Mouse (Mus musculus): ENCODE results near the gene Shprh. TPM values are rescaled to one million over a fixed set of nuclear protein-coding genes. Genes with fewer than 3 reads are reported as not detected.

The Shprh gene
- polyA plus RNA-seq (2015; fragmentation: Nextera tagmentation; extraction: Ambion mirVana) = 16.6 and 17.7 TPM in 2 replicates

GRCm38 (mm10) chr10:11148884-11149741 lies at the start of gene Shprh:
TSS of gene Shprh (plus strand) at chr10:11149427.
- Histone ChIP-seq H3K36me3 (ENCODE audit: control insufficient read depth, insufficient read depth, low read length) (peaks cover 4% of the 10 kb centered on the region; the same call in 1 of the 2 replicates), H3K4me3 (ENCODE audit: low read length) (peak within 1 kb of the TSS; percentile 70), H3K4me2 (ENCODE audit: low read length) (peak within 1 kb of the TSS; percentile 78), H3K4me1 (ENCODE audit: control insufficient read depth, insufficient read depth, low read depth, low read length) (peaks cover 25% of the 10 kb centered on the region), H3K9ac (ENCODE audit: low read depth, low read length) (peak within 1 kb of the TSS; percentile 87), H3K27me3 (replicated peaks; ENCODE audit: control insufficient read depth, insufficient read depth, low read length) (no peaks in the 10 kb centered on the region), H3K9me3 (ENCODE audit: control insufficient read depth, low read length) (no peaks in the 10 kb centered on the region), H3K27ac (ENCODE audit: low read depth, low read length) (peak within 1 kb of the TSS; percentile 74)
- 1% methylated on average over 60 of the region's 60 CpGs for WGBS
- ATAC-seq = peak; percentile 100

- no peaks in the 10 kb centered on the region for H3K4me1 ChIP-seq (ENCODE audit: control insufficient read depth, insufficient read depth, low read depth, low read length)
- H3K27ac ChIP-seq (ENCODE audit: low read depth, low read length) = no peak overlapping the region
- no peaks in the 10 kb centered on the region for H3K36me3 ChIP-seq (ENCODE audit: control insufficient read depth, insufficient read depth, low read length)
- no peak overlapping the region for H3K4me3 ChIP-seq (ENCODE audit: low read length)
- H3K4me2 ChIP-seq (ENCODE audit: low read length) = no peak overlapping the region
- H3K9ac ChIP-seq (ENCODE audit: low read depth, low read length) = no peak overlapping the region
- WGBS = 98% methylated on average over 2 of the region's 2 CpGs
- no peak for ATAC-seq
- H3K9me3 ChIP-seq (ENCODE audit: control insufficient read depth, low read length) = no peaks in the 10 kb centered on the region
- H3K27me3 ChIP-seq (replicated peaks; ENCODE audit: control insufficient read depth, insufficient read depth, low read length) = no peaks in the 10 kb centered on the region
These were observed 27.4 kb upstream of the Shprh start for GRCm38 (mm10) chr10:11121781-11122180.

- ATAC-seq = no peak
- no peak overlapping the region for H3K4me3 ChIP-seq (ENCODE audit: low read length)
- H3K9ac ChIP-seq (ENCODE audit: low read depth, low read length) = no peak overlapping the region
- H3K27ac ChIP-seq (ENCODE audit: low read depth, low read length) = no peak overlapping the region
- no peaks in the 10 kb centered on the region; the same call in 1 of the 2 replicates for H3K9me3 ChIP-seq (ENCODE audit: control insufficient read depth, low read length)
- no peak overlapping the region for H3K4me2 ChIP-seq (ENCODE audit: low read length)
- no peaks in the 10 kb centered on the region for H3K27me3 ChIP-seq (replicated peaks; ENCODE audit: control insufficient read depth, insufficient read depth, low read length)
- H3K36me3 ChIP-seq (ENCODE audit: control insufficient read depth, insufficient read depth, low read length) = no peaks in the 10 kb centered on the region
- H3K4me1 ChIP-seq (ENCODE audit: control insufficient read depth, insufficient read depth, low read depth, low read length) = peaks cover 6% of the 10 kb centered on the region
These were observed 3.6 kb upstream of the Shprh start for GRCm38 (mm10) chr10:11145580-11145979.

GRCm38 (mm10) chr10:11148446-11148845 lies 781 bp upstream of the Shprh start:
- no peak overlapping the region for H3K27ac ChIP-seq (ENCODE audit: low read depth, low read length)
- WGBS = 80% methylated on average over 4 of the region's 4 CpGs
- peaks cover 4% of the 10 kb centered on the region; the same call in 1 of the 2 replicates for H3K36me3 ChIP-seq (ENCODE audit: control insufficient read depth, insufficient read depth, low read length)
- H3K27me3 ChIP-seq (replicated peaks; ENCODE audit: control insufficient read depth, insufficient read depth, low read length) = no peaks in the 10 kb centered on the region
- H3K9ac ChIP-seq (ENCODE audit: low read depth, low read length) = no peak overlapping the region
- no peak overlapping the region for H3K4me3 ChIP-seq (ENCODE audit: low read length)
- no peak for ATAC-seq
- H3K4me1 ChIP-seq (ENCODE audit: control insufficient read depth, insufficient read depth, low read depth, low read length) = peaks cover 22% of the 10 kb centered on the region
- H3K9me3 ChIP-seq (ENCODE audit: control insufficient read depth, low read length) = no peaks in the 10 kb centered on the region
- no peak overlapping the region; the same call in 1 of the 2 replicates for H3K4me2 ChIP-seq (ENCODE audit: low read length)

- Histone ChIP-seq H3K4me1 (ENCODE audit: control insufficient read depth, insufficient read depth, low read depth, low read length) (peaks cover 25% of the 10 kb centered on the region), H3K27me3 (replicated peaks; ENCODE audit: control insufficient read depth, insufficient read depth, low read length) (no peaks in the 10 kb centered on the region), H3K36me3 (ENCODE audit: control insufficient read depth, insufficient read depth, low read length) (peaks cover 4% of the 10 kb centered on the region; the same call in 1 of the 2 replicates), H3K9me3 (ENCODE audit: control insufficient read depth, low read length) (no peaks in the 10 kb centered on the region), H3K27ac (ENCODE audit: low read depth, low read length) (peak overlapping the region; percentile 74), H3K9ac (ENCODE audit: low read depth, low read length) (peak overlapping the region; percentile 87), H3K4me2 (ENCODE audit: low read length) (peak overlapping the region; percentile 78), H3K4me3 (ENCODE audit: low read length) (peak overlapping the region; percentile 70)
- ATAC-seq = no peak
- under 1% methylated on average over 20 of the region's 20 CpGs for WGBS
These were observed 507 bp downstream of the Shprh start for GRCm38 (mm10) chr10:11149742-11150125.

GRCm38 (mm10) chr10:11151644-11152043 lies 2.4 kb downstream of the Shprh start:
- Histone ChIP-seq H3K27me3 (replicated peaks; ENCODE audit: control insufficient read depth, insufficient read depth, low read length) (no peaks in the 10 kb centered on the region), H3K4me1 (ENCODE audit: control insufficient read depth, insufficient read depth, low read depth, low read length) (peaks cover 25% of the 10 kb centered on the region), H3K9me3 (ENCODE audit: control insufficient read depth, low read length) (no peaks in the 10 kb centered on the region), H3K36me3 (ENCODE audit: control insufficient read depth, insufficient read depth, low read length) (peaks cover 4% of the 10 kb centered on the region; the same call in 1 of the 2 replicates), H3K9ac (ENCODE audit: low read depth, low read length) (no peak overlapping the region), H3K27ac (ENCODE audit: low read depth, low read length) (no peak overlapping the region), H3K4me3 (ENCODE audit: low read length) (no peak overlapping the region), H3K4me2 (ENCODE audit: low read length) (no peak overlapping the region)
- ATAC-seq = no peak
- 96% methylated on average over 14 of the region's 14 CpGs for WGBS

GRCm38 (mm10) chr10:11157039-11157438 lies 7.8 kb downstream of the Shprh start:
- no peak overlapping the region for H3K4me2 ChIP-seq (ENCODE audit: low read length)
- no peak overlapping the region for H3K9ac ChIP-seq (ENCODE audit: low read depth, low read length)
- H3K9me3 ChIP-seq (ENCODE audit: control insufficient read depth, low read length) = no peaks in the 10 kb centered on the region
- WGBS = 89% methylated on average over 9 of the region's 9 CpGs
- peaks cover 10% of the 10 kb centered on the region for H3K4me1 ChIP-seq (ENCODE audit: control insufficient read depth, insufficient read depth, low read depth, low read length)
- no peak for ATAC-seq
- H3K36me3 ChIP-seq (ENCODE audit: control insufficient read depth, insufficient read depth, low read length) = peaks cover 10% of the 10 kb centered on the region
- no peak overlapping the region for H3K4me3 ChIP-seq (ENCODE audit: low read length)
- H3K27ac ChIP-seq (ENCODE audit: low read depth, low read length) = no peak overlapping the region
- H3K27me3 ChIP-seq (replicated peaks; ENCODE audit: control insufficient read depth, insufficient read depth, low read length) = no peaks in the 10 kb centered on the region

DNA sequence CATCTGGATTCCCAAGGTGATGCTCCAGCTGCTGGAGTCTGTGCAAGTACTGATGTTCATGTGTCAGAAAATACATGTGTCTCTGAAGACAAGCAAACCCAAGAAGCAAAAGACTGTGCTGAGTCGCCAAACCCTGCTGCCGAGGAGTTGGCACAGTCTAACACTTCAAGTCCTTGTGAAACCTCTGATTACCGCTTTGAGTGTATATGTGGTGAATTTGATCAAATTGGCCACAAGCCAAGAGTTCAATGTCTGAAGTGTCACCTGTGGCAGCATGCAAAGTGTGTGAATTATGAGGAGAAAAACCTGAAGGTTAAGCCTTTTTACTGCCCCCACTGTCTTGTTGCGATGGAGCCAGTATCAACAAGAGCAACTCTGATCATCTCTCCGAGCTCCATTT lies 15.3 kb downstream of the Shprh start:
- H3K27ac ChIP-seq (ENCODE audit: low read depth, low read length) = no peak overlapping the region
- H3K9me3 ChIP-seq (ENCODE audit: control insufficient read depth, low read length) = no peaks in the 10 kb centered on the region
- no peak overlapping the region for H3K4me3 ChIP-seq (ENCODE audit: low read length)
- no peak overlapping the region for H3K9ac ChIP-seq (ENCODE audit: low read depth, low read length)
- H3K27me3 ChIP-seq (replicated peaks; ENCODE audit: control insufficient read depth, insufficient read depth, low read length) = no peaks in the 10 kb centered on the region
- 92% methylated on average over 5 of the region's 5 CpGs for WGBS
- H3K36me3 ChIP-seq (ENCODE audit: control insufficient read depth, insufficient read depth, low read length) = peaks cover 45% of the 10 kb centered on the region
- H3K4me1 ChIP-seq (ENCODE audit: control insufficient read depth, insufficient read depth, low read depth, low read length) = no peaks in the 10 kb centered on the region
- ATAC-seq = no peak
- no peak overlapping the region for H3K4me2 ChIP-seq (ENCODE audit: low read length)

GRCm38 (mm10) chr10:11170252-11170651 lies 21.0 kb downstream of the Shprh start:
- Histone ChIP-seq H3K27ac (ENCODE audit: low read depth, low read length) (no peak overlapping the region), H3K36me3 (ENCODE audit: control insufficient read depth, insufficient read depth, low read length) (peaks cover 49% of the 10 kb centered on the region), H3K27me3 (replicated peaks; ENCODE audit: control insufficient read depth, insufficient read depth, low read length) (no peaks in the 10 kb centered on the region), H3K4me3 (ENCODE audit: low read length) (no peak overlapping the region), H3K4me1 (ENCODE audit: control insufficient read depth, insufficient read depth, low read depth, low read length) (no peaks in the 10 kb centered on the region), H3K9me3 (ENCODE audit: control insufficient read depth, low read length) (no peaks in the 10 kb centered on the region), H3K4me2 (ENCODE audit: low read length) (no peak overlapping the region), H3K9ac (ENCODE audit: low read depth, low read length) (no peak overlapping the region)
- WGBS = 90% methylated on average over 5 of the region's 5 CpGs
- no peak for ATAC-seq

Data from hindbrain, embryonic 16.5 days (tissue).